Mouse (Mus musculus): ENCODE data around the gene Aph1a. TPM values are rescaled to one million over a fixed set of nuclear protein-coding genes. Genes with fewer than 3 reads are reported as not detected.

The Aph1a gene
- total and polyA plus RNA-seq, 3 experiments, result 98.7 to 121 (median 99.9) TPM

GRCm38 (mm10) chr3:95904568-95904967, 10.8 kb downstream of the Aph1a start, which contains the start of gene Car14:
TSS of gene Car14 (minus strand) at chr3:95904691.
- Histone ChIP-seq H3K4me3 (peak within 1 kb of the TSS; percentile 51), H3K27me3 (ENCODE audit: control insufficient read depth, insufficient read depth, low read length) (no peaks in the 10 kb centered on the region), H3K27ac (peak within 1 kb of the TSS; percentile 91), H3K4me1 (ENCODE audit: control insufficient read depth, insufficient read depth, low read length) (peaks cover 1% of the 10 kb centered on the region; the same call in 1 of the 2 replicates), H3K9ac (ENCODE audit: low read depth, low read length) (peak within 1 kb of the TSS; percentile 56), H3K79me2 (replicated peaks; ENCODE audit: control insufficient read depth, insufficient read depth, low read length) (no peaks in the 10 kb centered on the region), H3K36me3 (ENCODE audit: control insufficient read depth, insufficient read depth, low read length) (peaks cover 3% of the 10 kb centered on the region; the same call in 1 of the 2 replicates)
- intact Hi-C loops (cut with DNase I), result no loop called here
- 2% methylated on average over 15 of the region's 15 CpGs for WGBS
- no peak for TF ChIP-seq CTCF (IDR thresholded peaks at IDR 0.05)
- peak; percentile 81 for TF ChIP-seq POLR2A (IDR thresholded peaks at IDR 0.05; ENCODE audit: insufficient read depth, low read depth, low read length)
- TF ChIP-seq EP300 (IDR thresholded peaks at IDR 0.05; ENCODE audit: insufficient read depth, low read depth, low read length), result peak; percentile 36; the same call in 1 of the 2 replicates
- peak; percentile 61 to 77 for DNase-seq

GRCm38 (mm10) chr3:95905146-95905939, 11.6 kb downstream of the Aph1a start:
- no peaks in the 10 kb centered on the region for H3K79me2 ChIP-seq (replicated peaks; ENCODE audit: control insufficient read depth, insufficient read depth, low read length)
- H3K36me3 ChIP-seq (ENCODE audit: control insufficient read depth, insufficient read depth, low read length), result peaks cover 3% of the 10 kb centered on the region; the same call in 1 of the 2 replicates
- intact Hi-C loops (cut with DNase I), result no loop called here
- H3K27ac ChIP-seq, result peak overlapping the region; percentile 91
- H3K4me1 ChIP-seq (ENCODE audit: control insufficient read depth, insufficient read depth, low read length), result peaks cover 1% of the 10 kb centered on the region; the same call in 1 of the 2 replicates
- peak; percentile 26; the same call in 1 of the 2 replicates for TF ChIP-seq POLR2A (IDR thresholded peaks at IDR 0.05; ENCODE audit: insufficient read depth, low read depth, low read length)
- no peak for TF ChIP-seq CTCF (IDR thresholded peaks at IDR 0.05)
- no peaks in the 10 kb centered on the region for H3K27me3 ChIP-seq (ENCODE audit: control insufficient read depth, insufficient read depth, low read length)
- DNase-seq, result peak; percentile 53 to 55
- H3K9ac ChIP-seq (ENCODE audit: low read depth, low read length), result peak overlapping the region; percentile 56
- peak overlapping the region; percentile 51 for H3K4me3 ChIP-seq
- 2% methylated on average over 18 of the region's 18 CpGs for WGBS

- Histone ChIP-seq H3K27ac (peak overlapping the region; percentile 91; the same call in 1 of the 2 replicates), H3K9ac (ENCODE audit: low read depth, low read length) (no peak overlapping the region), H3K79me2 (replicated peaks; ENCODE audit: control insufficient read depth, insufficient read depth, low read length) (no peaks in the 10 kb centered on the region), H3K4me3 (peak overlapping the region; percentile 43), H3K36me3 (ENCODE audit: control insufficient read depth, insufficient read depth, low read length) (peaks cover 3% of the 10 kb centered on the region; the same call in 1 of the 2 replicates), H3K27me3 (ENCODE audit: control insufficient read depth, insufficient read depth, low read length) (no peaks in the 10 kb centered on the region), H3K4me1 (ENCODE audit: control insufficient read depth, insufficient read depth, low read length) (peaks cover 1% of the 10 kb centered on the region; the same call in 1 of the 2 replicates)
- intact Hi-C loops (cut with DNase I), result loop anchor here (1.0 kb wide), 1 partner anchor 44 kb away; no protein-coding TSS in a partner anchor
- TF ChIP-seq CTCF (IDR thresholded peaks at IDR 0.05) (peak; percentile 76), POLR2A (IDR thresholded peaks at IDR 0.05; ENCODE audit: insufficient read depth, low read depth, low read length) (peak; percentile 38; the same call in 1 of the 2 replicates), EP300 (IDR thresholded peaks at IDR 0.05; ENCODE audit: insufficient read depth, low read depth, low read length) (0 out of 2 replicates have a peak, but pooled peaks have one; percentile 26)
- WGBS, result 0% methylated on average over 12 of the region's 12 CpGs
- DNase-seq, result peak; percentile 64 to 65
Observed at GRCm38 (mm10) chr3:95905940-95906492, 12.2 kb downstream of the Aph1a start.

GRCm38 (mm10) chr3:95906860-95907259, 13.1 kb downstream of the Aph1a start:
- peaks cover 1% of the 10 kb centered on the region; the same call in 1 of the 2 replicates for H3K4me1 ChIP-seq (ENCODE audit: control insufficient read depth, insufficient read depth, low read length)
- no peaks in the 10 kb centered on the region for H3K27me3 ChIP-seq (ENCODE audit: control insufficient read depth, insufficient read depth, low read length)
- WGBS, result under 1% methylated on average over 12 of the region's 12 CpGs
- DNase-seq, result peak; percentile 48 to 68
- H3K9ac ChIP-seq (ENCODE audit: low read depth, low read length), result no peak overlapping the region
- no peak overlapping the region for H3K27ac ChIP-seq
- TF ChIP-seq EP300 (IDR thresholded peaks at IDR 0.05; ENCODE audit: insufficient read depth, low read depth, low read length) (0 out of 2 replicates have a peak, but pooled peaks have one; percentile 50), POLR2A (IDR thresholded peaks at IDR 0.05; ENCODE audit: insufficient read depth, low read depth, low read length) (no peak), CTCF (IDR thresholded peaks at IDR 0.05) (peak; percentile 91)
- intact Hi-C loops (cut with DNase I), result loop anchor here (1.0 kb wide), 2 partner anchors 24 to 45 kb away; no protein-coding TSS in a partner anchor
- peak overlapping the region; percentile 43 for H3K4me3 ChIP-seq
- no peaks in the 10 kb centered on the region for H3K36me3 ChIP-seq (ENCODE audit: control insufficient read depth, insufficient read depth, low read length)
- H3K79me2 ChIP-seq (replicated peaks; ENCODE audit: control insufficient read depth, insufficient read depth, low read length), result no peaks in the 10 kb centered on the region

- intact Hi-C loops (cut with DNase I), result loop anchor here (1.0 kb wide), 1 partner anchor 24 kb away; no protein-coding TSS in a partner anchor
- H3K9ac ChIP-seq (ENCODE audit: low read depth, low read length), result no peak overlapping the region
- no peaks in the 10 kb centered on the region for H3K27me3 ChIP-seq (ENCODE audit: control insufficient read depth, insufficient read depth, low read length)
- H3K4me3 ChIP-seq, result no peak overlapping the region
- H3K27ac ChIP-seq, result no peak overlapping the region
- H3K79me2 ChIP-seq (replicated peaks; ENCODE audit: control insufficient read depth, insufficient read depth, low read length), result no peaks in the 10 kb centered on the region
- DNase-seq, result no peak
- TF ChIP-seq CTCF (IDR thresholded peaks at IDR 0.05), result no peak
- TF ChIP-seq EP300 (IDR thresholded peaks at IDR 0.05; ENCODE audit: insufficient read depth, low read depth, low read length), result no peak
- no peak for TF ChIP-seq POLR2A (IDR thresholded peaks at IDR 0.05; ENCODE audit: insufficient read depth, low read depth, low read length)
- H3K4me1 ChIP-seq (ENCODE audit: control insufficient read depth, insufficient read depth, low read length), result peaks cover 1% of the 10 kb centered on the region; the same call in 1 of the 2 replicates
- WGBS, result 47% methylated on average over 4 of the region's 4 CpGs
- H3K36me3 ChIP-seq (ENCODE audit: control insufficient read depth, insufficient read depth, low read length), result no peaks in the 10 kb centered on the region
Observed at GRCm38 (mm10) chr3:95907613-95908012, 13.8 kb downstream of the Aph1a start.

Data from heart, adult 2 months (tissue).